Comparison of ENCODE assay signal across 11 mouse cellular contexts in genomic region chr11:49837717-49838407, GRCm38 (mm10). TPM values are rescaled to one million over a fixed set of nuclear protein-coding genes. Genes with fewer than 3 reads are reported as not detected.
A peak's percentile ranks its signal among the peaks of the same experiment; 100 is the strongest.
DNase-seq lines count a peak whose midpoint lies in the region; ATAC-seq and TF ChIP-seq lines count a peak whose summit lies in the region.
"Had no signal": no experiment of that assay in that cellular context is flagged by ENCODE, and none has a peak within 500 bp of the region (broad histone marks: within the 10 kb centered on the region; RNA-seq: fewer than 3 reads in every experiment).

No protein-coding gene starts in this region.

- no peak for TF ChIP-seq CTCF in forebrain, postnatal 0 days (IDR thresholded peaks at IDR 0.05; ENCODE audit: low read depth)
- no peak for TF ChIP-seq CTCF in lung, postnatal 0 days (IDR thresholded peaks at IDR 0.05)

- H3K4me3 ChIP-seq in forebrain, postnatal 0 days (ENCODE audit: low read depth, low read length): no peak overlapping the region
- no peak overlapping the region for H3K4me3 ChIP-seq in forebrain, embryonic 11.5 days (ENCODE audit: low read depth, low read length)
- H3K4me3 ChIP-seq in lung, postnatal 0 days (ENCODE audit: low read depth, low read length): no peak overlapping the region
- H3K4me3 ChIP-seq in midbrain, embryonic 14.5 days (replicated peaks; ENCODE audit: low read depth, low read length): no peak overlapping the region
- H3K4me3 ChIP-seq: embryonic facial prominence, embryonic 12.5 days; hindbrain, embryonic 15.5 days; limb, embryonic 13.5 days had no signal

- no peaks in the 10 kb centered on the region for H3K9me3 ChIP-seq in forebrain, postnatal 0 days (ENCODE audit: low read length)
- H3K9me3 ChIP-seq in forebrain, embryonic 11.5 days (ENCODE audit: control insufficient read depth, low read length): no peaks in the 10 kb centered on the region
- no peaks in the 10 kb centered on the region for H3K9me3 ChIP-seq in lung, postnatal 0 days (ENCODE audit: low read length)
- H3K9me3 ChIP-seq in midbrain, embryonic 14.5 days (ENCODE audit: control insufficient read depth, low read length): no peaks in the 10 kb centered on the region
- H3K9me3 ChIP-seq: embryonic facial prominence, embryonic 12.5 days; hindbrain, embryonic 15.5 days; limb, embryonic 13.5 days had no signal

- no peak overlapping the region for H3K4me2 ChIP-seq in forebrain, postnatal 0 days (ENCODE audit: low read depth)
- H3K4me2 ChIP-seq in forebrain, embryonic 11.5 days (ENCODE audit: low read depth, low read length, severe bottlenecking): no peak overlapping the region
- no peak overlapping the region for H3K4me2 ChIP-seq in lung, postnatal 0 days (replicated peaks; ENCODE audit: low read depth, low read length)
- no peak overlapping the region for H3K4me2 ChIP-seq in midbrain, embryonic 14.5 days (ENCODE audit: low read length)
- H3K4me2 ChIP-seq: embryonic facial prominence, embryonic 12.5 days; hindbrain, embryonic 15.5 days; limb, embryonic 13.5 days had no signal

- H3K9ac ChIP-seq in forebrain, postnatal 0 days: no peak overlapping the region
- no peak overlapping the region; the same call in 1 of the 2 replicates for H3K9ac ChIP-seq in forebrain, embryonic 11.5 days (ENCODE audit: low read length)
- H3K9ac ChIP-seq in lung, postnatal 0 days (replicated peaks; ENCODE audit: low read depth): no peak overlapping the region
- H3K9ac ChIP-seq in midbrain, embryonic 14.5 days (replicated peaks; ENCODE audit: low read length): no peak overlapping the region
- H3K9ac ChIP-seq: embryonic facial prominence, embryonic 12.5 days; hindbrain, embryonic 15.5 days; limb, embryonic 13.5 days had no signal

- DNase-seq in forebrain, postnatal 0 days: no peak
- no peak for DNase-seq in forebrain, embryonic 11.5 days (ENCODE audit: low spot score)
- DNase-seq in lung, postnatal 0 days (ENCODE audit: low spot score): peak; percentile 29
- DNase-seq in lung, adult 18-20 months: no peak
- peak; percentile 31 for DNase-seq in midbrain, embryonic 14.5 days
- peak; percentile 65 for DNase-seq in thymus, postnatal 4 days
- DNase-seq in layer of hippocampus, adult 8-10 months (ENCODE audit: low spot score in 2 of 2): no peak

- H3K27me3 ChIP-seq in forebrain, postnatal 0 days (ENCODE audit: insufficient read depth, low read length): no peaks in the 10 kb centered on the region
- no peaks in the 10 kb centered on the region for H3K27me3 ChIP-seq in forebrain, embryonic 11.5 days (ENCODE audit: control insufficient read depth, insufficient read depth, low read length)
- no peaks in the 10 kb centered on the region for H3K27me3 ChIP-seq in lung, postnatal 0 days (replicated peaks; ENCODE audit: insufficient read depth, low read length)
- no peaks in the 10 kb centered on the region for H3K27me3 ChIP-seq in midbrain, embryonic 14.5 days (ENCODE audit: control insufficient read depth, insufficient read depth, low read length)
- H3K27me3 ChIP-seq: embryonic facial prominence, embryonic 12.5 days; hindbrain, embryonic 15.5 days; limb, embryonic 13.5 days had no signal

- 36% methylated on average over 13 of the region's 13 CpGs for WGBS in forebrain, postnatal 0 days
- 48% methylated on average over 13 of the region's 13 CpGs for WGBS in forebrain, embryonic 11.5 days
- WGBS in lung, postnatal 0 days: 56% methylated on average over 13 of the region's 13 CpGs
- 26% methylated on average over 13 of the region's 13 CpGs for WGBS in midbrain, embryonic 14.5 days

- TF ChIP-seq EP300 in lung, postnatal 0 days (IDR thresholded peaks at IDR 0.05): peak; percentile 58; the same call in 1 of the 2 replicates

- H3K27ac ChIP-seq in forebrain, postnatal 0 days (ENCODE audit: low read depth, low read length): no peak overlapping the region
- H3K27ac ChIP-seq in forebrain, embryonic 11.5 days (ENCODE audit: low read depth, low read length): no peak overlapping the region
- H3K27ac ChIP-seq in lung, postnatal 0 days (ENCODE audit: low read length): no peak overlapping the region
- peak overlapping the region; percentile 8; the same call in 1 of the 2 replicates for H3K27ac ChIP-seq in midbrain, embryonic 14.5 days (replicated peaks; ENCODE audit: low read depth, low read length)
- H3K27ac ChIP-seq: embryonic facial prominence, embryonic 12.5 days; hindbrain, embryonic 15.5 days; limb, embryonic 13.5 days had no signal

- H3K36me3 ChIP-seq in forebrain, postnatal 0 days (ENCODE audit: insufficient read depth): peaks cover 27% of the 10 kb centered on the region
- no peaks in the 10 kb centered on the region; the same call in 1 of the 2 replicates for H3K36me3 ChIP-seq in forebrain, embryonic 11.5 days (ENCODE audit: control insufficient read depth, insufficient read depth, low read length)
- H3K36me3 ChIP-seq in lung, postnatal 0 days (ENCODE audit: insufficient read depth, low read length): no peaks in the 10 kb centered on the region
- H3K36me3 ChIP-seq in midbrain, embryonic 14.5 days (ENCODE audit: control insufficient read depth, insufficient read depth, low read length): peaks cover 11% of the 10 kb centered on the region; the same call in 1 of the 2 replicates

- H3K4me1 ChIP-seq in forebrain, postnatal 0 days (ENCODE audit: insufficient read depth): no peaks in the 10 kb centered on the region
- H3K4me1 ChIP-seq in forebrain, embryonic 11.5 days (replicated peaks; ENCODE audit: control insufficient read depth, insufficient read depth, low read length): no peaks in the 10 kb centered on the region; the same call in 1 of the 2 replicates
- H3K4me1 ChIP-seq in lung, postnatal 0 days (ENCODE audit: insufficient read depth, low read depth, low read length): no peaks in the 10 kb centered on the region
- H3K4me1 ChIP-seq in midbrain, embryonic 14.5 days (ENCODE audit: control insufficient read depth, insufficient read depth, low read length): 0 out of 2 replicates have a peak, but pooled peaks cover 6% of the 10 kb centered on the region
- H3K4me1 ChIP-seq: embryonic facial prominence, embryonic 12.5 days; hindbrain, embryonic 15.5 days had no signal

- ATAC-seq in forebrain, postnatal 0 days: peak; percentile 38; the same call in 1 of the 2 replicates
- no peak for ATAC-seq in forebrain, embryonic 11.5 days (replicated peaks; ENCODE audit: low FRiP score)
- peak; percentile 66 for ATAC-seq in lung, postnatal 0 days
- no peak; the same call in 1 of the 2 replicates for ATAC-seq in midbrain, embryonic 14.5 days (ENCODE audit: low FRiP score, low TSS enrichment)
- no peak for ATAC-seq in erythroblast, adult 5-6 weeks (replicated peaks; ENCODE audit: low FRiP score, poor library complexity, severe bottlenecking)

RNA-seq across cellular contexts. Expression of gene Mapk9, which starts 8.7 kb away (rescaled TPM):
- 92.3 and 123 TPM in 2 replicates for total RNA-seq in forebrain, postnatal 0 days (2014; rRNA removed)
- 41.5 and 55.6 TPM in 2 replicates for polyA plus RNA-seq in forebrain, postnatal 0 days (2015; fragmentation: Nextera tagmentation; extraction: Ambion mirVana)
- polyA plus RNA-seq in forebrain, embryonic 11.5 days (2014; fragmentation: Nextera tagmentation; extraction: Ambion mirVana): 41.4 and 42.9 TPM in 2 replicates
- polyA plus RNA-seq in lung, postnatal 0 days (2015; fragmentation: Nextera tagmentation; extraction: Ambion mirVana): 30.2 and 32.3 TPM in 2 replicates
- polyA plus RNA-seq in midbrain, embryonic 14.5 days (2014; fragmentation: Nextera tagmentation; extraction: Ambion mirVana): 58.7 and 72.4 TPM in 2 replicates
- 9.2 and 16.3 TPM in 2 replicates for total RNA-seq in erythroblast, adult 5-6 weeks (2015; ENCODE audit: low replicate concordance)
- total RNA-seq in erythroblast, adult 5-6 weeks (2017; ENCODE audit: low replicate concordance): 9.5 and 9.9 TPM in 2 replicates
- 100 to 1,000 TPM; 143 to 179 (median 165) TPM for total RNA-seq in layer of hippocampus, adult 8-10 months (2022)

RNA-seq across cellular contexts. Expression of gene Gfpt2, which starts 43.9 kb away (rescaled TPM):
- total RNA-seq in forebrain, postnatal 0 days (2014; rRNA removed): 5.0 and 5.5 TPM in 2 replicates
- polyA plus RNA-seq in forebrain, postnatal 0 days (2015; fragmentation: Nextera tagmentation; extraction: Ambion mirVana): 6.5 and 7.4 TPM in 2 replicates
- polyA plus RNA-seq in forebrain, embryonic 11.5 days (2014; fragmentation: Nextera tagmentation; extraction: Ambion mirVana): 11.2 and 14.1 TPM in 2 replicates
- 3.9 and 4.5 TPM in 2 replicates for polyA plus RNA-seq in lung, postnatal 0 days (2015; fragmentation: Nextera tagmentation; extraction: Ambion mirVana)
- 4.1 and 4.5 TPM in 2 replicates for polyA plus RNA-seq in midbrain, embryonic 14.5 days (2014; fragmentation: Nextera tagmentation; extraction: Ambion mirVana)
- not detected in 2 replicates for total RNA-seq in erythroblast, adult 5-6 weeks (2015; ENCODE audit: low replicate concordance)
- 0.17 TPM in 1 of 2 replicates, not detected in the other for total RNA-seq in erythroblast, adult 5-6 weeks (2017; ENCODE audit: low replicate concordance)
- total RNA-seq in layer of hippocampus, adult 8-10 months (2022): 1 to 10 TPM; 4.2 to 8.5 (median 6.7) TPM

Comparison
In these comparisons a context has a peak if more than half of its experiments do, and no peak if none do; other contexts are left out.
1. ATAC-seq: peak in forebrain, postnatal 0 days (single experiment) and lung, postnatal 0 days (single experiment); none in forebrain, embryonic 11.5 days (single experiment), midbrain, embryonic 14.5 days (single experiment) and erythroblast, adult 5-6 weeks (single experiment).
2. DNase-seq: peak in lung, postnatal 0 days (single experiment), midbrain, embryonic 14.5 days (single experiment) and thymus, postnatal 4 days (single experiment); none in forebrain, postnatal 0 days (single experiment), forebrain, embryonic 11.5 days (single experiment), lung, adult 18-20 months (0 of 2) and layer of hippocampus, adult 8-10 months (0 of 2).